Mouse (Mus musculus) right cerebral cortex, postnatal 10 days (tissue): Measurements from ENCODE around the gene Nrxn2.
A peak's percentile ranks its signal among the peaks of the same experiment; 100 is the strongest.

Experiments used
- DNase-seq, 2 experiments: peaks; one replicate each; pipeline ENCODE4 v3.0.0; 2021; ENCODE audit warnings: low spot score in 2 of 2

The Nrxn2 gene

GRCm38 (mm10) chr19:6542367-6543034 lies 124.0 kb downstream of the Nrxn2 start, which contains the start of gene Slc22a12:
TSS of gene Slc22a12 (minus strand) at chr19:6543032.
- DNase-seq: peak; percentile 43 to 72

DNA sequence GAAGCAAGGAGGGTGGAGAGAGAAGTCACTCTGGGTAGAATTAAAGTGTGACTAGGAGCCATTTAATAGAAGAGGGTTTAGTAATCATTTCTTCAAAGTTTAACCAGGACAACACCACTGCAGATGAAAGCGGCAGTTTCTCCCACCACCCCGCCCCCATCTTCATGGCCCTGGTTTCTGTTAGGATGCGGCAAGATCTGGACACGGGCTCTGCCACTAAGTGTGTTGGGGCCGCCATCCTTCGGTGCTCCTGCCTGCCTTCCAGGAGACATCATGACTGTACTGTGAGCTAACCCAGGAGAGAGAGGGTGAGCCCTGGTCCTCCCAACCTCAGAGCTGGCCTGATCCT lies 124.5 kb downstream of the Nrxn2 start:
- no peak for DNase-seq

DNA sequence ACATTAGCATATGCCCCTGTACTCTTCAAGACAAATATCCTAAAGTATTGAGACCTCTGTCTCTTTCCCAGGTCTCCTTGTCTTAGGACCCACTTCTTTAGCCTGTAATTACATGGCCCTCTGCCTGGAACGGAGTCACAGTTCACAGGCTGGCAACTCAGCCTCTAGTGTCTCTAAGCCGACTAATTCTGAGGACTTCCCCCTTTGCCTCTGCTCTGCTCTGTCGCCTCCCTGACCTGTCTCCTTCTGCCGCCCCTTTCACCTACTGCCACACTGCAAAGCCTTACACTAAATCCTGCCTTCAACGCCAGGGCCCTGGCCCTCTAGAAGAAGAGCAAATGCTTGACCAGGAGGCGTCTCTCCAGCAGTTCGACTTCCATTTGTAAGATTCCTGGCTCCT lies 125.0 kb downstream of the Nrxn2 start:
- DNase-seq: no peak

- DNase-seq: peak in 1 of 2 experiments; percentile 5
Observed at GRCm38 (mm10) chr19:6544712-6545111, 126.2 kb downstream of the Nrxn2 start.

DNA sequence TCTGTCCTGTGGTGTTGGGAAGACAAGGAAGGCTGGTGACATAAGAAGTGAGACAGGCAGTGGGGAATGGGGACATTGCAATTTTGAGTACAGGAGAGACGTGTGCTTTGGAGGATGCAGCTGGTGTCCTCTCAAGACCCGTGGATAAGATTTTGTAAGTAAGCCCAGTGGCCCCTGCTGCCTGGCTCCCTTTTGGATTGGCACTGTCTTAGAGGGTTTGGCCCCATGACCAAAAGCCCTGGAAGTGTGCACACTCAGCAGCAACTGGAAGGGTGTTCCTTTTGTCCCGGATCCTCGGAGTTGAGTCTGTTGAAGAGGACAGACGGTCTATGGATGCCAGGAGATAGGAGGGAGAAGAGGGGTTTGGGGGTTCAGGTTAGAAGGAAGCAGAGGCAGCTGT lies 127.0 kb downstream of the Nrxn2 start:
- no peak for DNase-seq

- peak in 1 of 2 experiments; percentile 63 for DNase-seq
Observed at GRCm38 (mm10) chr19:6546096-6546495, 127.6 kb downstream of the Nrxn2 start.

GRCm38 (mm10) chr19:6547801-6548200 lies 129.3 kb downstream of the Nrxn2 start:
- DNase-seq: no peak

GRCm38 (mm10) chr19:6548431-6549410 lies 130.2 kb downstream of the Nrxn2 start:
- DNase-seq: peak; percentile 80 to 82

DNA sequence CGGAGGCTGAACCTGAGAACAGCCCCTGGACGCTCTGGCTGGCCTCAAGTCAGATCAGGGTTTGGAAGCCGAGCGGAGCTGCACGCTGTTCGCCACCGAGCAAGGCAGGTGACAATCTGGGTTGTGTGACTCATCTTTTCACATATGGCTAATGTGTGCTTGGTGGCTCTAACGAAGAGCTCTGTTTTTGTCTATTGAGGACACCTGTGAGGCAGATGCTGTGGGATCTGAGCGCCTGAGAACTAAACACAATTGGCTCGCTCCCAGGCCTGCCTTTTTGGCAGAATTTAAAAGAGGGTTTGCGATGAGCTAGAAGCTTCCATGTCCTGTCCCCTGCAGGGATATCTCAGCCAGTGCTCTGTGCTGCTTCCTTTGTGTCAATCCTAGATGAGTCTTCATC lies 131.0 kb downstream of the Nrxn2 start:
- peak; percentile 70 to 73 for DNase-seq

- no peak for DNase-seq
Observed at GRCm38 (mm10) chr19:6551215-6551614, 132.7 kb downstream of the Nrxn2 start.

DNA sequence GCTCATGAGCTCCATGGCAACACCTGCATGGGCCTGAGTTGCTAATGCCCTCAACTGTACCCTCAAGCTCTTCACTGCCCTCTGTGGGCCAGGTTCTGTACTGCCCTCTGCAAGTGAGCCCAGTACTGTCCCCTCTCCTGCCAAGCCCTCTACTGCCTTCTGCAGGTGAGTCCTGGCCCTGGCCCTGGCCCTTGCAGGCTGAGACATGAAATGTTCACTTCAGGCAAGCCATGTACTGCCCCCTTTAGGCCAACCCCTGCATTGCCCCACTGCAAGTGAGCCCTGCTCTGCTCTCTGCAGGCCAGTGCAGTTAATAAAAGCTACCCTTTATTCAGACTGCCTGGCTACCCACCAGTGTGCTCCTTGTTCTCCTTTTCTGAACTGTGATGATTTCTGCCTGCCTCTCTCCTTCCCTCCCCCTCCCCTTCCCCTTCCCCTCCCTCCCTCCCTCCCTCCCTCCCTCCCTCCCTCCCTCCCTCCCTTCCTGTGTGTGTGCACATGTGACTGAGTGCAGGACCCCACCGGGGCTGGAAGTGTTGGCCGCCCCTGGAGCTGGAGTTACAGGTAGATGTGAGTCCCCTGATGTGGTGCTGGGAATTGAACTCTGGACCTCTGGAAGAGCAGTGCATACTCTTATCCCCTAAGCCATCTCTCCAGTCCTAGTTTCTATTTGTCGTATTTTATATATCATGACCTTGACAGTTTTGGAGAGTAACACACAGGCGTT lies 133.9 kb downstream of the Nrxn2 start:
- peak; percentile 76 to 77 for DNase-seq

DNA sequence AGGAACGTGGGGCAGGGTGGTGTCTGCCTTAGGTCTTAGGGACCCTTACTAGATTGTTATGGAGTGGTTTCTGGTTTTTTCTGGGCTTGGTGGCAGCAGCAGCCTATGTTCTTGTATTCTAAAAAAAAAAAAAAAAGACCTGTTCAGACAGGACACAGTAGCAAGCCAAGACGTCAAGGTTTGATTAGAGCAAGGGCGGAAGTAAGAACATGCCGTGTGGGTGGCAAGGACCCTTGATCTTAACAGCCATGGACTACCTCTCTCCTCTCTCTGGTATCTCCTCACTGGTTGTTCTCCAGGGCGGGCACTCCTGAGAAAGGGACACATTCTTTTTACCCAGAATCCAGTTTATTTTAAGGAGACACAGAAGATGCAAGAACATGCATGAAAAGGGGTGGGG lies 134.6 kb downstream of the Nrxn2 start:
- DNase-seq: no peak

DNA sequence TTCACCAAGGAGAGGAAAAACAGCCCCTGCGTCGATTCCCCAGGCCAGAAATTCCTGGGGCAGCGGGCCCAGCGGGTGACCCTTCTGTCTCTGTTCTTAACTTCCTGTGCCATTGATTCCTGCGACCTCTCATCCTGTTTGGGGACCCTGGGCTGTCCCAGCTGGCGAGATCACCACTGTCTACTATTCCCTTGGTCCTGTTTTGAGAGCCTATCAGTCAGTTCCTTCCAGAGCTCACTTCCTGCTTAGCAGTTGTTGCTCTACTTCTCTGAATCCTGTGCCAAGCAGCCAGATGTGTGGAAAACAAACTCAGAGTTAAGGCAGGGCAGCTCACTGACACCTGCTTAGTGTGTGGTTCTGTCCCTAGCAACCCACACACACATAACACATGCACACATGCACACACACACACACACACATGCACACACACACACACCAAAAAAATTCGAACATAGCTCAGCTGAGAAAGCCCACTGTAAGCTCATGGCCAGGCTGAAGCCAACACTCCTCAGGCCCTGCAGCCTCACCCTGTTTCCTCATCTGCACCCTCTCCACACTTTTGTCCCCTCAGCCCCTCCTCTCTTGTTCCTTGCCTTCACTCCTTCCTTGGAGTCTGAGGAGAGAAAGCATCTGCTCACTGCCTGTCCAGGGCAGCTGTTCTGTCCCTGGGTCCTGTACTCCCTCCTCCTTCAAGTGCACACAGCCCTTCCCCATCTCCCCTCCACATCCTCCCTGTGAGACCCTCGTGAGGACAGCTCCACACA lies 135.5 kb downstream of the Nrxn2 start:
- DNase-seq: no peak

GRCm38 (mm10) chr19:6559576-6559975 lies 141.0 kb downstream of the Nrxn2 start:
- no peak for DNase-seq

- DNase-seq: no peak
Observed at GRCm38 (mm10) chr19:6560246-6560815, 141.8 kb downstream of the Nrxn2 start.

DNA sequence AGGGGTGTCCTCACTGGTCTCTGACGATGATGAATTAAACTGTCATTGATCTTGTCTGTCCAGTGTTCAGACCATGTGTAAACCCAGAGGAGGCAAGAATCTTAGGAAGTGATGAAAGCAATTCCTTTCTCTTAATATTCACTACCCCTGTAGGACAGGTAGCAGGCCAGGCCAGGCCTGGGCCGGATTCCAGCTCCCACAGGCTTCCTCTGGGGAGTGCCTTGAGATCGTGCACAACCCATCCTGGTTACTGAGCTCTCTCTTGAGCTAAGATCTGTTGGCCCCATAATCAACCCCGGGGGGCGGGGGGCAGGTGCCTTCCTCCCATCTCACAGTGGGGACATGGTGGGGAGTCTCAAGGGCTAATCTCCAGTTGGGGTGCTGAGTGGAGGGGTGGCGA lies 146.6 kb downstream of the Nrxn2 start:
- no peak for DNase-seq

DNA sequence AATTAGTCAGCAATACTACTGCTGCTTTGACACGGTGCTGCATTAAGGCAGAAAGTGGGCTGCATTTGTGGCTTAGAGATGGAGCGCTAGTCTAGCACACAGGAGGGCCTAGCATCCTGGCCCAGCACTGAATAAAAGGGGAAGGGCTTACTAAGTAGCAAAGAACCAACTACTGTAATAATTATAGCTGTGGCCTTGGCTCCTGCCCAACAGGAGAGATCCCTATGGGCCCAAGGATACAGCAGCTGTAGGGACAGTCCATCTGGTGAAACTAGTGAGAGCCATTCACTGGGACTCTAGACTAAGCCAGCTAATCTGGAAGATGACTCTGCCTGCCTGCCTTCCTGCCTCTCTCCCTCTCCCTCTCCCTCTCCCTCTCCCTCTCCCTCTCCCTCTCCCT lies 147.9 kb downstream of the Nrxn2 start:
- DNase-seq: no peak

DNA sequence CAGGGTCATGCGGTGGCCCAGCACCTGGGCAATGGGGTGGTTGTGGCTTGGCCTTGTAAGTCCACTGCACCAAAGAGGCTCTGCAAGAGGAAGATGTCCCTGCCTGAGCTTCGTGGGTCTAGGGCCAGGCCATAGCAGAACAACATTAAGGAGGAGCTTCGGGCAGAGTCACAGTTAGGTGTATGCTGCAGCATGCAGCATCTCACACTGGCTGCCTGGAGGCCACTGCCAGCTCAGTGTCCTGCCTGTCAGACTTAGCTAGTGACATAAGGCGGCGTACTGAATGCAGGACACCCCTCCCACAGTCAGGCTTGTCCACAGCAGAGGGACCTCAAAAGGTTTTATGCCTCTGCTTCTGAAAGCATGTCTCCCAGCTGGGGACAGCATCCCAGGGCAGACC lies 150.5 kb downstream of the Nrxn2 start:
- DNase-seq: no peak

DNA sequence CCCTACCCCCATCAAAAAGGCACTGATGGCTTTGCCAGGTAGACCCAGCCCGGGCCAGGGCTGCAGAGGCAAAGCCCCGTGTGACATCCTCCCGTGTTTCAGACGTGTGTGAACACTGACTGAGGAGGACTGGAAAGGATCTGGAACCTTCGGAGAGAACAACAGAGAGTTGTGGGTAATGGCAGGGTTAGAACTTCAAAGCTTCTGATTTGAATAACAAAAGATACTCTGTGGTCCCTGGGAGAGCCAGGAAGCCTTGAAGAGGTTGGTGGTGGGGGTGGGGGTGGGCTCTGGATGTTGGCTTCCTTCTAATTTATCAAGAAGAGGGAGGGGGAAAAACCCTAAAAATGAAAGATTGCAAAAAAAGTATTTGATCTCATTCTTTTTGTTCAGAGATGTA lies 151.0 kb downstream of the Nrxn2 start:
- DNase-seq: no peak

GRCm38 (mm10) chr19:6571476-6571875 lies 152.9 kb downstream of the Nrxn2 start:
- no peak for DNase-seq

- no peak for DNase-seq
Observed at GRCm38 (mm10) chr19:6572001-6572400, 153.5 kb downstream of the Nrxn2 start.
